Mouse (Mus musculus) CH12.LX (cell line): ENCODE data around the gene Syne1. TPM values are rescaled to one million over a fixed set of nuclear protein-coding genes. Genes with fewer than 3 reads are reported as not detected.

ENCODE experiments used
- DNase-seq: peaks from one replicate; pipeline ENCODE4 v3.0.0-alpha.2; 2013; ENCODE audit errors: extremely low read depth
- H3K27ac ChIP-seq: 2 replicates; pipeline ENCODE4 v1.5.1; 2012; ENCODE audit warnings: low read depth, mild to moderate bottlenecking, control low read depth, moderate library complexity; ENCODE audit not compliant: insufficient read depth
- H3K27me3 ChIP-seq: replicated peaks from 2 replicates; pipeline ENCODE3; 2012; ENCODE audit warnings: inconsistent platforms
- H3K36me3 ChIP-seq, 2 experiments: replicated peaks in 1 of 2; 2 replicates each; pipeline versions ENCODE3 to v1.6.1; 2012; ENCODE audit warnings: inconsistent platforms in 1 of 2, low read length in 1 of 2, mild to moderate bottlenecking in 1 of 2, mixed read lengths in 1 of 2, moderate library complexity in 1 of 2; ENCODE audit not compliant: control insufficient read depth in 1 of 2, insufficient read depth in 1 of 2
- H3K4me1 ChIP-seq, 2 experiments: 2 replicates each; pipeline ENCODE4 v1.6.1; 2012; ENCODE audit warnings: inconsistent platforms in 1 of 2, moderate library complexity in 1 of 2; ENCODE audit not compliant: insufficient read depth in 2 of 2, control insufficient read depth in 1 of 2
- H3K4me2 ChIP-seq: 2 replicates; pipeline ENCODE4 v1.6.1; 2012; ENCODE audit warnings: low read depth, mild to moderate bottlenecking, control low read depth; ENCODE audit not compliant: poor library complexity, insufficient read depth, severe bottlenecking
- H3K4me3 ChIP-seq, 3 experiments: fragments of 150-350 bp in 1 of 3; sonication (generic) in 1 of 3; replicated peaks in 1 of 3; 2 replicates each; pipeline versions ENCODE3 to v1.5.1; 2011 to 2012; ENCODE audit warnings: low read depth in 2 of 3, low read length in 2 of 3, mild to moderate bottlenecking in 2 of 3, moderate library complexity in 2 of 3, control low read depth in 1 of 3, improper control_type of control experiment in 1 of 3, inconsistent platforms in 1 of 3, mixed read lengths in 1 of 3; ENCODE audit not compliant: poor library complexity in 1 of 3
- H3K79me2 ChIP-seq: replicated peaks from 2 replicates; pipeline ENCODE4 v1.6.1; 2012; ENCODE audit warnings: mild to moderate bottlenecking, moderate library complexity; ENCODE audit not compliant: control insufficient read depth, poor library complexity, insufficient read depth, severe bottlenecking; ENCODE audit errors: extremely low read depth
- H3K9ac ChIP-seq: 2 replicates; pipeline ENCODE4 v1.6.1; 2012; ENCODE audit warnings: low read depth, mild to moderate bottlenecking, control low read depth, moderate library complexity; ENCODE audit not compliant: insufficient read depth
- H3K9me3 ChIP-seq: replicated peaks from 2 replicates; pipeline ENCODE3; 2012; ENCODE audit warnings: low read length, inconsistent platforms, mixed read lengths
- CHD1 ChIP-seq: IDR thresholded peaks from 2 replicates; pipeline ENCODE4 v1.6.1; 2012; ENCODE audit warnings: low read depth, low read length, improper control_type of control experiment, inconsistent platforms
- CHD2 ChIP-seq: IDR thresholded peaks from 2 replicates; pipeline ENCODE4 v1.6.1; 2011; ENCODE audit warnings: low read length, improper control_type of control experiment
- E2F4 ChIP-seq: IDR thresholded peaks from 2 replicates; pipeline ENCODE4 v1.6.1; 2011; ENCODE audit warnings: low read depth, low read length, improper control_type of control experiment; ENCODE audit not compliant: insufficient replicate concordance
- ELF1 ChIP-seq: IDR thresholded peaks from 2 replicates; pipeline ENCODE4 v1.6.1; 2014; ENCODE audit warnings: low read depth, mild to moderate bottlenecking, inconsistent platforms, low read length, improper control_type of control experiment
- EP300 ChIP-seq: IDR thresholded peaks from 2 replicates; pipeline ENCODE4 v1.6.1; 2011; ENCODE audit warnings: low read length, improper control_type of control experiment
- ETS1 ChIP-seq: conservative IDR thresholded peaks from 2 replicates; pipeline ENCODE4 v1.6.1; 2012; ENCODE audit warnings: low read depth, mild to moderate bottlenecking, inconsistent platforms, low read length, improper control_type of control experiment, moderate library complexity
- HCFC1 ChIP-seq: IDR thresholded peaks from 2 replicates; pipeline ENCODE4 v1.6.1; 2012; ENCODE audit warnings: low read depth, mild to moderate bottlenecking, inconsistent platforms, low read length, improper control_type of control experiment
- JUN ChIP-seq: IDR thresholded peaks from 2 replicates; pipeline ENCODE4 v1.6.1; 2011; ENCODE audit warnings: low read depth, mild to moderate bottlenecking, low read length, improper control_type of control experiment, moderate library complexity; ENCODE audit not compliant: insufficient read depth
- JUND ChIP-seq: conservative IDR thresholded peaks from 2 replicates; pipeline ENCODE4 v1.6.1; 2011; ENCODE audit warnings: low read depth, low read length, improper control_type of control experiment
- KAT2A ChIP-seq: IDR thresholded peaks from 2 replicates; pipeline ENCODE4 v1.6.1; 2012; ENCODE audit warnings: low read length, improper control_type of control experiment, inconsistent platforms; ENCODE audit not compliant: insufficient replicate concordance
- MEF2A ChIP-seq: IDR thresholded peaks from 2 replicates; pipeline ENCODE4 v1.6.1; 2014; ENCODE audit warnings: low read depth, mild to moderate bottlenecking, inconsistent platforms, low read length, improper control_type of control experiment, borderline replicate concordance
- MXI1 ChIP-seq: IDR thresholded peaks from 2 replicates; pipeline ENCODE4 v1.6.1; 2011; ENCODE audit warnings: mild to moderate bottlenecking, low read depth, low read length, improper control_type of control experiment
- MYC ChIP-seq: IDR thresholded peaks from 2 replicates; pipeline ENCODE4 v1.6.1; 2011; ENCODE audit warnings: low read depth, mild to moderate bottlenecking, improper control_type of control experiment, low read length
- PAX5 ChIP-seq: IDR thresholded peaks from 2 replicates; pipeline ENCODE4 v1.6.1; 2012; ENCODE audit warnings: low read length, inconsistent platforms, mixed read lengths
- POLR2AphosphoS2 ChIP-seq: IDR thresholded peaks from 2 replicates; pipeline ENCODE4 v1.6.1; 2011; ENCODE audit warnings: low read depth, low read length, improper control_type of control experiment
- RAD21 ChIP-seq: IDR thresholded peaks from 2 replicates; pipeline ENCODE4 v1.6.1; 2011; ENCODE audit warnings: low read depth, mild to moderate bottlenecking, low read length, improper control_type of control experiment, moderate library complexity
- RCOR1 ChIP-seq: conservative IDR thresholded peaks from 2 replicates; pipeline ENCODE4 v1.6.1; 2012; ENCODE audit warnings: low read depth, mild to moderate bottlenecking, inconsistent platforms, low read length, improper control_type of control experiment
- SMC3 ChIP-seq: IDR thresholded peaks from 2 replicates; pipeline ENCODE4 v1.6.1; 2011; ENCODE audit warnings: low read depth, low read length, improper control_type of control experiment
- TBP ChIP-seq: conservative IDR thresholded peaks from 2 replicates; pipeline ENCODE4 v1.6.1; 2011; ENCODE audit warnings: low read depth, low read length, improper control_type of control experiment
- USF1 ChIP-seq: IDR thresholded peaks from 2 replicates; pipeline ENCODE4 v1.6.1; 2014; ENCODE audit warnings: low read depth, mild to moderate bottlenecking, inconsistent platforms, low read length, improper control_type of control experiment
- ZKSCAN1 ChIP-seq: IDR thresholded peaks from 2 replicates; pipeline ENCODE4 v1.6.1; 2012; ENCODE audit warnings: low read depth, inconsistent platforms, low read length, improper control_type of control experiment, borderline replicate concordance
- ZMIZ1 ChIP-seq: IDR thresholded peaks from 2 replicates; pipeline ENCODE4 v1.6.1; 2012; ENCODE audit warnings: low read depth, mild to moderate bottlenecking, inconsistent platforms, low read length, improper control_type of control experiment
- dilution Hi-C: fragments of 300-500 bp; cut with MboI; formaldehyde crosslinking; loops from 2 replicates; pipeline ENCODE4 v1.14.3; 2020; ENCODE audit warnings: low sequenced_read_pairs; ENCODE audit not compliant: extremely low pct_unique_long_range_greater_than_20kb, extremely low pct_ligation_motif_present
- in situ Hi-C: fragments of 300-500 bp; cut with MboI; formaldehyde crosslinking; loops from 3 replicates; pipeline ENCODE4 v1.14.3; 2019; ENCODE audit warnings: low sequenced_read_pairs, low pct_ligation_motif_present, low pct_unique_long_range_greater_than_20kb, mixed read lengths
- polyA plus RNA-seq: library from polyadenylated mRNA; unstranded; fragments of >175 nt; gene quantifications from 2 replicates; pipeline ENCODE4 v1.2.1, GENCODE M21; 2012; ENCODE audit warnings: low read depth; ENCODE audit not compliant: insufficient read length
- total RNA-seq, 2 experiments: library from RNA; depleted of rRNA; stranded (reverse); fragments of 300-350 nt in 1 of 2; fragments of >200 nt in 1 of 2; gene quantifications; 2 replicates each; pipeline ENCODE4 v1.2.3; 2012 to 2014

The Syne1 gene
- total and polyA plus RNA-seq, 3 experiments, result 3.1 to 7.6 (median 3.6) TPM

DNA sequence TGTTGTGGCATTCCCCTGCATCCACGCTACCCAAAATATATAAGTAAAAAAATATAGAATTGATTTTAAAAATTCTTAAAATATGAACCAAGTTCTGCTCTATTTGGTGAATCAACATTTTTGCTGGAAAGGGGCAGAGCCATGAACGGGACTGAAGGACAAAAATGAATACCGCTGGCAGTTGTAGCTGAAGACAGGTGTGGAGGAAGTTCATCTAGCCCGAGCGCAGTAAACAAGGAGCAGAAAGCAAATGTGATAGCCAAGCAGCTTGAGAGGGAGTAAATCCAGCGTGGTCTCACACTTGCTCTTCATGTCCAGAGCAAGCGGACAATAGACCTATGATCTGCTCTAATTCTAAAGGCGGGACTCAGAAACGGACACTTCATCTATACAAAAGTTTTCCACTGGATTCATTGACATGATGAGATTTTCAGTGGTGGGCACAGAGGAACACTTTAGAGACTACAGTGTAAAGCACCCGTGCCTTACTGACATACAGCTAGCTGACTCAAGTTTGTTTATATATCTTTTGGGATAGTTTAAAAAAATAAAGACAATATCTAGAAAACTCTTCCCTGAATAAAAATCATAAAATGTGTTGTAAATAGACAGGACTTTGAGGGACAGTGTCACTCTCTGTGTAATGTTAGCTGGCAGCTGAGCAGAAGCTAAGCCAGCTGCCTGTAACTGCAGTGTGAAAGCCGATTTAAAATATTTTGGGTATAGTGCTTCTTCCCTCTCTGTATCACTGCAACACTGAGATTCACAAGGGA is 480.9 kb downstream of the Syne1 start:
- Histone ChIP-seq H3K36me3 (peaks cover 0 to 11% of the 10 kb centered on the region in 2 experiments), H3K4me1 (no peaks in the 10 kb centered on the region), H3K4me3 (no peak overlapping the region), H3K27ac (no peak overlapping the region), H3K9ac (no peak overlapping the region), H3K4me2 (no peak overlapping the region), H3K9me3 (no peaks in the 10 kb centered on the region), H3K27me3 (no peaks in the 10 kb centered on the region), H3K79me2 (no peaks in the 10 kb centered on the region)
- TF ChIP-seq ETS1, result no peak
- TF ChIP-seq E2F4, result no peak
- TF ChIP-seq HCFC1, result no peak
- no peak for TF ChIP-seq JUND
- no peak for TF ChIP-seq KAT2A
- TF ChIP-seq MXI1, result no peak
- TF ChIP-seq POLR2AphosphoS2, result no peak
- TF ChIP-seq PAX5, result no peak
- no peak for TF ChIP-seq CHD1
- no peak for TF ChIP-seq SMC3
- no peak for DNase-seq
- dilution Hi-C loops, result no loop called here
- in situ Hi-C loops, result no loop called here

DNA sequence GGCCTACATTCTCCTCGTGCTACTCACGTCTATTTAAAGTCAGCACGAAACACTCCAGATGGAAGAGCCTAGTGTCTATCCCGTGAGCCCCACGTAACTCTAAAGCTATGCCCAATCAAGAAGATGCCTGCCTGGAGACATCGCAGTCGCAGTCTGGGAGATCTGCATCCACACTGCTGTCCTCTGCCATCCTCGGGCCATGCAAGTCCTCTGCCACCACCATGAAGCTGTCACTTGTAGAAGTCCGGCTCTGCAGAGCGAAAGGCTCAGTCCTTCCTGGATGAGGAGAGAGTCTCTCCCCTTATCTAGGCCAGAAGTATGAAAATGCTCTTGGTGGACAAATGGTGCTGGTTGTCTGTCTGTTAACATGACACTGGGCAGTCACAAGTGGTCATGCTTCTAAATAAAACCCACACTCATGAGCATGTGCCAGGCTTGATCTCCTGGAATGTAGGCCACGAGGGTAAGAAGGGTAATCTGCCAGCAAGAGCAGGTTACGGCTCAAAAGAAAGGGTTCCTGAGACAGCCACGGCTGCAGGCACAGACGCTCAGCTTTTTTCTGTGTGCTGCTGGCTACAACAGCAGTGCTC is 482.5 kb downstream of the Syne1 start, which contains the start of gene Gm10097:
TSS of gene Gm10097 (plus strand) at position 517 of the 590 bp plus-strand sequence.
- Histone ChIP-seq H3K4me3 (no peak within 1 kb of the TSS), H3K79me2 (no peaks in the 10 kb centered on the region), H3K36me3 (peaks cover 0 to 11% of the 10 kb centered on the region in 2 experiments), H3K4me1 (no peaks in the 10 kb centered on the region), H3K9ac (no peak within 1 kb of the TSS), H3K4me2 (no peak within 1 kb of the TSS), H3K27ac (no peak within 1 kb of the TSS), H3K27me3 (no peaks in the 10 kb centered on the region), H3K9me3 (no peaks in the 10 kb centered on the region)
- no peak for DNase-seq
- dilution Hi-C loops, result no loop called here
- in situ Hi-C loops, result no loop called here
- no peak for TF ChIP-seq JUN
- TF ChIP-seq JUND, result no peak
- no peak for TF ChIP-seq ZKSCAN1
- no peak for TF ChIP-seq MXI1
- no peak for TF ChIP-seq CHD2
- no peak for TF ChIP-seq EP300
- TF ChIP-seq POLR2AphosphoS2, result no peak
- no peak for TF ChIP-seq E2F4
- no peak for TF ChIP-seq ELF1
- no peak for TF ChIP-seq RCOR1
- TF ChIP-seq ETS1, result no peak
- TF ChIP-seq RAD21, result no peak
- TF ChIP-seq ZMIZ1, result no peak
- TF ChIP-seq MEF2A, result no peak
- no peak for TF ChIP-seq SMC3
- TF ChIP-seq USF1, result no peak
- no peak for TF ChIP-seq MYC
- no peak for TF ChIP-seq TBP
